In genomic region chr13:37622366-37623088, GRCm38 (mm10) we compare ENCODE assay signal across 22 mouse cellular contexts.
DNase-seq lines count a peak whose midpoint lies in the region; ATAC-seq and TF ChIP-seq lines count a peak whose summit lies in the region.
"Had no signal": no experiment of that assay in that cellular context is flagged by ENCODE, and none has a peak within 500 bp of the region (broad histone marks: within the 10 kb centered on the region; RNA-seq: fewer than 3 reads in every experiment).

No protein-coding gene starts in this region.

- no peak overlapping the region for H3K27ac ChIP-seq in lung, postnatal 0 days (ENCODE audit: low read length)
- no peak overlapping the region for H3K27ac ChIP-seq in liver, postnatal 0 days (ENCODE audit: low read depth)
- H3K27ac ChIP-seq: embryonic facial prominence, embryonic 12.5 days; forebrain, embryonic 13.5 days; hindbrain, embryonic 15.5 days; limb, embryonic 15.5 days had no signal

- H3K4me3 ChIP-seq in lung, postnatal 0 days (ENCODE audit: low read depth, low read length) = no peak overlapping the region
- no peak overlapping the region for H3K4me3 ChIP-seq in liver, postnatal 0 days (ENCODE audit: low read depth, low read length)
- H3K4me3 ChIP-seq: embryonic facial prominence, embryonic 12.5 days; forebrain, embryonic 13.5 days; hindbrain, embryonic 15.5 days; limb, embryonic 15.5 days had no signal

- no peak for TF ChIP-seq EP300 in lung, postnatal 0 days (IDR thresholded peaks at IDR 0.05)
- TF ChIP-seq EP300 in liver, postnatal 0 days (IDR thresholded peaks at IDR 0.05; ENCODE audit: low read depth) = no peak

- no peak for TF ChIP-seq CTCF in lung, postnatal 0 days (IDR thresholded peaks at IDR 0.05)
- no peak for TF ChIP-seq CTCF in Patski (IDR thresholded peaks at IDR 0.05)
- no peak for TF ChIP-seq CTCF in liver, postnatal 0 days (IDR thresholded peaks at IDR 0.05; ENCODE audit: low read depth)

- no peak overlapping the region for H3K4me2 ChIP-seq in lung, postnatal 0 days (replicated peaks; ENCODE audit: low read depth, low read length)
- H3K4me2 ChIP-seq in liver, postnatal 0 days (ENCODE audit: low read depth, low read length) = no peak overlapping the region
- H3K4me2 ChIP-seq: embryonic facial prominence, embryonic 12.5 days; forebrain, embryonic 13.5 days; heart, embryonic 11.5 days; hindbrain, embryonic 15.5 days; limb, embryonic 15.5 days had no signal

- WGBS in lung, postnatal 0 days = 39% methylated on average over 6 of the region's 6 CpGs
- 44% methylated on average over 6 of the region's 6 CpGs for WGBS in liver, postnatal 0 days (ENCODE audit: insufficient replicate concordance)

- CTCF ChIA-PET in Patski (lab: Charles Lee) = no interaction called here

- peaks cover 2% of the 10 kb centered on the region; the same call in 1 of the 2 replicates for H3K4me1 ChIP-seq in lung, postnatal 0 days (ENCODE audit: insufficient read depth, low read depth, low read length)
- H3K4me1 ChIP-seq in liver, postnatal 0 days (ENCODE audit: insufficient read depth) = peaks cover 27% of the 10 kb centered on the region
- H3K4me1 ChIP-seq: embryonic facial prominence, embryonic 12.5 days; forebrain, embryonic 13.5 days; hindbrain, embryonic 15.5 days; limb, embryonic 15.5 days had no signal

- in situ Hi-C loops in Patski (cut with MboI; ENCODE audit: low pct_unique_long_range_greater_than_20kb) = no loop called here

- POLR2A ChIA-PET in Patski (lab: Charles Lee) = interaction anchor here (0.5 kb wide), 1 partner anchor 22 kb away, joined by 4 read pairs; no protein-coding TSS in a partner anchor

- intact Hi-C loops in gastrocnemius, postnatal 36 days (cut with DNase I) = no loop called here

- H3K36me3 ChIP-seq in lung, postnatal 0 days (ENCODE audit: insufficient read depth, low read length) = no peaks in the 10 kb centered on the region
- H3K36me3 ChIP-seq in liver, postnatal 0 days (replicated peaks; ENCODE audit: insufficient read depth, low read length) = no peaks in the 10 kb centered on the region
- H3K36me3 ChIP-seq: embryonic facial prominence, embryonic 12.5 days; hindbrain, embryonic 15.5 days; limb, embryonic 15.5 days had no signal

- DNase-seq in lung, postnatal 0 days (ENCODE audit: low spot score) = peak; percentile 33
- DNase-seq in lung, postnatal 10 days = no peak
- DNase-seq in 416B (ENCODE audit: low read depth) (peak; percentile 82), Patski (ENCODE audit: low read depth, low spot score) (peak; percentile 20)
- no peak for DNase-seq in left cerebral cortex, adult 18-20 months (ENCODE audit: low spot score in 2 of 2)
- no peak for DNase-seq in liver, postnatal 0 days
- no peak for DNase-seq in gastrocnemius, postnatal 36 days
- DNase-seq: cerebellum, adult 11-12 months; cerebellum, postnatal 10 days; left cerebral cortex, postnatal 4 days; lung, postnatal 14 days; retina, postnatal 1 day; right cerebral cortex, postnatal 25 days; thymus, postnatal 25 days had no signal

- no peak for ATAC-seq in lung, postnatal 0 days
- no peak for ATAC-seq in Patski
- ATAC-seq in monocyte, adult 5-6 weeks (replicated peaks; ENCODE audit: insufficient number of reproducible peaks, low FRiP score, low TSS enrichment, poor library complexity, severe bottlenecking) = 0 out of 2 replicates have a peak, but pooled peaks have one; percentile 28
- ATAC-seq in liver, postnatal 0 days = no peak
- ATAC-seq: forebrain, embryonic 13.5 days; intestine, embryonic 16.5 days; midbrain, embryonic 16.5 days had no signal

- no peak overlapping the region for H3K9ac ChIP-seq in lung, postnatal 0 days (replicated peaks; ENCODE audit: low read depth)
- H3K9ac ChIP-seq in liver, postnatal 0 days (replicated peaks) = no peak overlapping the region
- H3K9ac ChIP-seq: embryonic facial prominence, embryonic 12.5 days; forebrain, embryonic 13.5 days; hindbrain, embryonic 15.5 days; limb, embryonic 15.5 days had no signal

- H3K27me3 ChIP-seq in lung, postnatal 0 days (replicated peaks; ENCODE audit: insufficient read depth, low read length) = no peaks in the 10 kb centered on the region
- H3K27me3 ChIP-seq in Patski = no peaks in the 10 kb centered on the region
- no peaks in the 10 kb centered on the region for H3K27me3 ChIP-seq in liver, postnatal 0 days (ENCODE audit: insufficient read depth, low read length)
- H3K27me3 ChIP-seq: embryonic facial prominence, embryonic 12.5 days; forebrain, embryonic 13.5 days; hindbrain, embryonic 15.5 days; limb, embryonic 15.5 days had no signal

- no peaks in the 10 kb centered on the region for H3K9me3 ChIP-seq in lung, postnatal 0 days (ENCODE audit: low read length)
- H3K9me3 ChIP-seq in liver, postnatal 0 days (ENCODE audit: low read length) = no peaks in the 10 kb centered on the region
- H3K9me3 ChIP-seq: embryonic facial prominence, embryonic 12.5 days; forebrain, embryonic 13.5 days; hindbrain, embryonic 15.5 days; limb, embryonic 15.5 days had no signal

Comparison
In these comparisons a context has a peak if more than half of its experiments do, and no peak if none do; other contexts are left out.
1. DNase-seq: peak in lung, postnatal 0 days (single experiment), 416B (single experiment) and Patski (single experiment); none in lung, postnatal 10 days (single experiment), left cerebral cortex, adult 18-20 months (0 of 2), liver, postnatal 0 days (single experiment) and gastrocnemius, postnatal 36 days (0 of 2).